Mouse (Mus musculus) embryonic fibroblast, embryonic 13.5 days (primary cell): ENCODE measurements at regions not wholly inside any gene's neighbourhood (a gene's known extent, or its start where the extent isn't known, plus 50 kb on each side); places are given as distances from the start of the nearest gene placed in this dataset.

Source experiments
- CTCF ChIP-seq: IDR thresholded peaks from 2 replicates; pipeline ENCODE4 v1.5.1; 2011; ENCODE audit warnings: mild to moderate bottlenecking, control low read depth, low read length, moderate library complexity, borderline replicate concordance; ENCODE audit not compliant: insufficient read depth
- POLR2A ChIP-seq: IDR thresholded peaks from 2 replicates; pipeline ENCODE4 v1.6.1; 2011; ENCODE audit warnings: low read depth, mild to moderate bottlenecking, control low read depth, low read length, moderate library complexity

DNA sequence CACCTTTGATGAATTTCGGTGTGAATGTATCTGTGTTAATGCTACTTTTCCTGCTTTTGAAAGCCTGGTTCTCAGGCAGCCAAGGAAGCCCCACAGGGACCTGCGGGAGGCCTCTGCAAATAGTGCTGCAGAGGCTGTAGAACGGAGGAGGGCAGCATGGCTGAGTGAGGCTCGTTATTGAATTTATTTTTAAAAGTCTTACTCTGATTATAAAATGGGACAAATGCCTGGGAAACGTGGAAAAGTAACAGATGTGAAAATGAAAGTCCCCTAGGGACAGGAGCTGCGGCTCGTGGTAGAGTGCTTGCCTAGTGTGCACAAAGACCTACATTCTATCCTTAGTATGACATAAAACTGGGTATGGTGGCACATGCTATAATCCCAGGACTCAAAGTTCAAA, 59.7 kb upstream of the Dusp5 start:
- TF ChIP-seq CTCF (no peak), POLR2A (no peak)
